Mouse (Mus musculus) monocyte, adult 59 days (primary cell): ENCODE data around the gene Zmpste24. TPM values are rescaled to one million over a fixed set of nuclear protein-coding genes. Genes with fewer than 3 reads are reported as not detected.

Experiments used
- total RNA-seq, 2 experiments: library from RNA; stranded (reverse); gene quantifications; one replicate each; pipeline ENCODE4 v1.2.4; 2023

The Zmpste24 gene
- 10 to 100 TPM; 20.5 to 21.4 TPM for total RNA-seq

DNA sequence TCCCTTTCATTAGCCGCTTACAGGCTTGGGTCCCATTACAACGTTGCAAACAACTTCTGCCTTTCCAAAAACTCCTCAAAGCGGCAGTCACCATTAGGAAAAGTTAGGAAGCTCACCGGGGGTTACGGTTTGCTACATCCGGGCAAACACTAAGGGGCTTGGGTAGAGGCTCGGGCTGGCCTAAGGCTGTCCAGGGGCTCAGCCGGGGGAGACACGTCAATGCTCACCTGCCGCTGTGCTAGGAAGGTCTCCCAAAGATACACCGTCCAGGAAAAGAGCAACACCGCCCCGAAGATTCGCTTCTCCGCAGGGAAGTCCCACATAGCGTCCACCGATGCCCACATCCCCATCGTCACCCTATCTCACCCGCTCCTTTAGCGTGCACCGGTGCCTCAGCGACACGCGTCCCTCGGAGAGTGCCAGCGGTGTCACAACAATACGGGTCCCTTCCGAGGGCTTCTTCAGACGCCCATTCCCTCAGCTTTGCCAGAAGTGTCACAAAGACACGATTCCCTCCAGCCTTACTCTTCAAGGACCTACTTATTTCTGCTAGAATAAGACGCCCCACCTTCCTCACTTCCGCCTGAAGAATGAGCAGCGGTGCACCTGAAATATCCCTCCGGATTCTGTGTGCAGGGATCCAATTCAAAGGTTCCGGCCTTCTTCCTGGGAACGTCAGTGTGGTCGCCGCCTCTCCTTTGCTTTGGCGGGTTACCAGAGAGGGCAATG lies at the start of gene Zmpste24:
Zmpste24 (minus strand) TSS at position 592 of the 729 bp plus-strand sequence.

DNA sequence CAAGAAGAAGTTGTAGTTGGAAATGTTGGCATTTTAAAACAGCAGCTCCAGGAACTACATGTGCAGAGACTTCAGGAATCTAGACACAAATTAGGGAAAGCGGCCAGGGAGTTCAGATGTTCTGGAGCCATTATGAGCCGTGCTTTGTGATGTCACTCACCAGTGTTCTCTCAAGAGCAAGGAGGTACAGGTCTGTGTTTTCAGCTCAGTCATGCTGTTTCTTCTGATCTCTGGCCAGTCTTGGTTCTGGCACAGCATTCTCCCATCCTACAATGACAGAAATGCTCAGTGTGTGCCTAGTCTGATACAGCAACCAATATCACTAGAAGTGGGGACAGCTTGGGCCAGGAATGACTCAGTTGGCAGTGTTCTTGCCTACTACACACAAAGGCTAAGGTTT lies 11.1 kb upstream of the Zmpste24 start, which contains the start of gene Tmco2:
Tmco2 (minus strand) TSS at position 101 of the 400 bp plus-strand sequence.

DNA sequence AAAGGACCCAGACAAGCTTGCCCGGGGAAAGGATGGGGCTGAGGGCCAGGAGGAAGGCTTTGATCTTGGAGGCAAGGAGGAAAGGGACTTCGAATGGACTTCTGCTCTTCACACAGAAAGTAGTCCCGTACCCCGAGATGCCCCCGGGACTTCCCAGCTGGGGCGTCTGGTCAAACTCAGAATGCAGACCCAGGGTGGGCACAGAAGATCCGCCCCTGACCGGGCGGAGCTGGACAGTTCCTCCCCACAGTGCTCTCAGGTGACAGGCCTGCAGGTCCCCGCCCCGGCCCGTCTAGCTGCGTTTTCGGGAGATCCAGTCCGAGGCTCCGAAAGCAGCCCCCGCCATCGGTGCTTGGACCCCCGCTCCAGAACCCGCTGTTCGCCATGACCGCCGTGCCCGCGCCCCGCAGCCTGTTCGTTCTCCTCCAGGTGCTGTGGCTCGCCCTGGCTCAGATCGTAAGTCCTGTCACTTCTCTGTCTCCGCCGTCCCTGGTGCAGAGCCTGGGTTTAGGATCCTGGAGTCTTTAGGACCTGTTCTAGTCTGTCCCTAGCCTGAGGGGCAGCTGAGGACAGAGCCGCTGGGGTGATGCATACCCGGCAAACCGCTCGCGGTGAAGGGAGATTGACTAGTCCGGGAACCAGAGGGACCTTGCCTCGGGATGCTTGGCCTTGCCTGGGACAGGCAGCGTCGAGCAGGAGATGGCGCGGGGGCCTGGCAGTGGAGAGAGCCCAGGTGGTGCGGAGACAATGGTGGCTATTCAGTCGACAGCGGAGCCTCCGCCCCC lies 58.5 kb downstream of the Zmpste24 start, which contains the start of gene Col9a2:
Col9a2 (plus strand) TSS at position 55 of the 785 bp plus-strand sequence.

DNA sequence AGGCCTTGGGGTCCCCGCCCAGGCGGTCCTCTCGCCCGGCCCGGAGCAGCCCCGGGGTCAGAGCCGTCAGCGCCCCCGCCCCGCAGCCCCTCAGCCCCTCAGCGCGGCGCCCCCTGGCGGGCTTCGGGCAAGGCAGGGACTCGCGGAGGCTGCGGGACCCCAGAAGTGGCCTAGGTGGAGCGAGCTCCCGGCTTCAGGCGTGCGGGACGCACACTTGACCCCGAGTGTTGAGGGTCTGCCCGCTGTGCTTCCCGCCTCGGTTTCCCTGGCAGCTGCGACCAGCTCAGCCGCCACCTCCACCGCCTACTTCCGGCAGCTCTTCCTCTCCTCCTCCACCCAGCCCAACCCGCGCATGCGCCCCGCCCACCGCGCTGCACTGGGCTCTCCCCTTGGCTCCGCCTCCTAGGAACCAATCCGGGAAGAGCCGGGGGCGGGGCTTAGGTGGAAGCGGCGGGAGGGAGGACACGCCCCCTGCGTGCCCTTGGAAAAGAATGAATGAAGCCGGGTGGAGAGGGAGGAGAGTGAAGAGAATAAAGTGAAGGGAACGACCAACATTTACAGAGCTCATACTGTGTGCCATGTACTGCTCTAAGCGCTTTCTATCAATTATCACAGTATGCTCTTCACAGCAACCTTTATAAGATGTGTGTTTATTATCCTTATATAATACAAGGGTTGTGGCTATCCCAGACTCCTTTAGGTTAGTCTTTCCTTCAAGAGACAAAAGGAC lies 80.9 kb downstream of the Zmpste24 start, which contains the start of gene Smap2:
Smap2 (minus strand) TSS at position 320 of the 730 bp plus-strand sequence.

Other genes starting within 250 kb of the Zmpste24 start
- 10 to 100 TPM; 18.7 to 20.4 TPM for gene Rims3, start 243.4 kb downstream of the Zmpste24 start, total RNA-seq
- gene Exo5, start 173.2 kb downstream of the Zmpste24 start, total RNA-seq: 1 to 10 TPM; 4.6 to 7.9 TPM
- 1 to 10 TPM; 5.8 to 6.8 TPM for gene Zfp69, start 146.5 kb downstream of the Zmpste24 start, total RNA-seq
- 100 to 1,000 TPM; 113 to 130 TPM for gene Smap2, start 81.0 kb downstream of the Zmpste24 start, total RNA-seq
- not detected for gene Col9a2, start 58.9 kb downstream of the Zmpste24 start, total RNA-seq
- not detected for gene Tmco2, start 11.0 kb upstream of the Zmpste24 start, total RNA-seq
- 10 to 100 TPM; 45.0 to 45.2 TPM for gene Rlf, start 116.8 kb upstream of the Zmpste24 start, total RNA-seq
- not detected for gene Gm12888, start 226.7 kb upstream of the Zmpste24 start, total RNA-seq